Mouse (Mus musculus) thymus, postnatal 0 days (tissue): ENCODE measurements around the gene Smco2. TPM values are rescaled to one million over a fixed set of nuclear protein-coding genes. Genes with fewer than 3 reads are reported as not detected.
"Not testable (repeated sequence)": the region's sequence is repeated elsewhere in the genome, so short reads cannot be mapped to it uniquely, and the experiment has no call there.

Experiments used
- DNase-seq: peaks from one replicate; pipeline ENCODE4 v3.0.0-alpha.2; 2015; ENCODE audit warnings: low spot score
- polyA plus RNA-seq: library from polyadenylated mRNA; unstranded; fragments of >200 nt; fragmentation: Nextera tagmentation; extraction: Ambion mirVana; gene quantifications from 2 replicates; pipeline ENCODE4 v1.2.1, GENCODE M21; 2015

Gene Smco2
- polyA plus RNA-seq, 1 experiment from 2014 or later: not detected

- DNase-seq: no peak
Measured at GRCm38 (mm10) chr6:146857386-146857785, 7.5 kb downstream of the Smco2 start.

GRCm38 (mm10) chr6:146863154-146863553 is 13.2 kb downstream of the Smco2 start:
- no peak for DNase-seq

- not testable (repeated sequence) for DNase-seq
Measured at GRCm38 (mm10) chr6:146864370-146864769, 14.5 kb downstream of the Smco2 start.

GRCm38 (mm10) chr6:146865701-146866100 is 15.8 kb downstream of the Smco2 start:
- no peak for DNase-seq

GRCm38 (mm10) chr6:146871975-146872374 is 22.1 kb downstream of the Smco2 start:
- no peak for DNase-seq

- no peak for DNase-seq
Measured at GRCm38 (mm10) chr6:146874415-146874814, 24.5 kb downstream of the Smco2 start.

GRCm38 (mm10) chr6:146876820-146877219 is 26.9 kb downstream of the Smco2 start:
- no peak for DNase-seq

GRCm38 (mm10) chr6:146877425-146878045 is 27.6 kb downstream of the Smco2 start:
- DNase-seq: no peak

GRCm38 (mm10) chr6:146878926-146879325 is 29.0 kb downstream of the Smco2 start:
- DNase-seq: no peak

- no peak for DNase-seq
Measured at GRCm38 (mm10) chr6:146879856-146880255, 30.0 kb downstream of the Smco2 start.

GRCm38 (mm10) chr6:146880296-146880695 is 30.4 kb downstream of the Smco2 start:
- no peak for DNase-seq

GRCm38 (mm10) chr6:146881896-146882770 is 32.2 kb downstream of the Smco2 start:
- DNase-seq: no peak

GRCm38 (mm10) chr6:146883426-146883825 is 33.5 kb downstream of the Smco2 start:
- no peak for DNase-seq

GRCm38 (mm10) chr6:146884171-146884570 is 34.3 kb downstream of the Smco2 start:
- no peak for DNase-seq

- DNase-seq: no peak
Measured at GRCm38 (mm10) chr6:146884851-146885250, 34.9 kb downstream of the Smco2 start.

GRCm38 (mm10) chr6:146887958-146888659 is 38.2 kb downstream of the Smco2 start, which contains the start of gene Ppfibp1:
Gene Ppfibp1, plus strand, starts transcription at chr6:146888487.
- peak; percentile 90 for DNase-seq

GRCm38 (mm10) chr6:146888660-146889490 is 39.0 kb downstream of the Smco2 start:
- DNase-seq: no peak

- no peak for DNase-seq
Measured at GRCm38 (mm10) chr6:146890215-146890614, 40.3 kb downstream of the Smco2 start.

- DNase-seq: no peak
Measured at GRCm38 (mm10) chr6:146890633-146891032, 40.7 kb downstream of the Smco2 start.

GRCm38 (mm10) chr6:146893890-146894289 is 44.0 kb downstream of the Smco2 start:
- DNase-seq: no peak

GRCm38 (mm10) chr6:146898709-146899108 is 48.8 kb downstream of the Smco2 start:
- no peak for DNase-seq
